ENCODE assay signal across 9 mouse cellular contexts in the genomic region with DNA sequence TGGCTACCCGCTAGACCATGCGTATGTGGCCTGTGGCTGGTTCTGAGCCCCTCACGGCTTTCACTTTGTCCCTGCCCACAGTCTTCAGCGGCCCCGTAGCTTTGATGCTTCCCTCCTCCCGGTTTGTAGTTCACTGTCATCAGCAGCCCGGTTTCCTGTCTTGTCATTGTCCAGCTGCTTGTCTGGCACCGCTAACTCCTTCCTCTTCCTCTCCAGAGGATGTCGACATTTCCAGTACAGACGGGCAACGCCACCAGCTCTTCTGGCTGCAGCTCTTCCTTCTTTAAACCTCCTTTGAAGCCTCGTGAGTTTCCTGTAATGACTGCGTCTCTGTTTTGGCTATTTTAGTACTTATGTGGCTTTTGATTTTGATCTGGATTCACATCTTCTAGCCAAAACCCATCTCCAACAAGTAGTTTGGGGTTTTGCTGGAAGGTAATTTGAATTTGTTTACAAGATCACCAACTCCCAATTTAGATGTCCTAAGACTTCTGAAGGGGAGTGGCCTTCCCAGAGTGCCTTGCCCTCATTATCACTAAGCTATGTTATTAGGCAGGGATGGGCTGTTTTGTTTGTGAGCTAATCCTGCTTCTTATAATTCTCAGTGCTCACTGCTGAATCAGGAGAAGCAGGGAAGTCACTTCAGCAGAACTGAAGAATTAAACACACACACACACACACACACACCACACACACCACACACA.
A peak's percentile ranks its signal among the peaks of the same experiment; 100 is the strongest.
DNase-seq lines count a peak whose midpoint lies in the region; ATAC-seq and TF ChIP-seq lines count a peak whose summit lies in the region.
"Had no signal": no experiment of that assay in that cellular context is flagged by ENCODE, and none has a peak within 500 bp of the region (broad histone marks: within the 10 kb centered on the region; RNA-seq: fewer than 3 reads in every experiment).

No protein-coding gene starts in this region.

- H3K4me2 ChIP-seq in intestine, embryonic 15.5 days (replicated peaks), result peak overlapping the region; percentile 38
- peak overlapping the region; percentile 65 for H3K4me2 ChIP-seq in liver, embryonic 12.5 days
- H3K4me2 ChIP-seq: limb, embryonic 12.5 days had no signal

- ATAC-seq in intestine, embryonic 15.5 days, result peak; percentile 54
- peak; percentile 86 for ATAC-seq in liver, embryonic 12.5 days

- no peaks in the 10 kb centered on the region for H3K27me3 ChIP-seq in intestine, embryonic 15.5 days (replicated peaks)
- no peaks in the 10 kb centered on the region for H3K27me3 ChIP-seq in liver, embryonic 12.5 days (replicated peaks)
- H3K27me3 ChIP-seq: limb, embryonic 12.5 days had no signal

- intact Hi-C loops in gastrocnemius, adult 2 months (cut with DNase I), result no loop called here

- no peak overlapping the region for H3K9ac ChIP-seq in intestine, embryonic 15.5 days
- peak overlapping the region; percentile 69 for H3K9ac ChIP-seq in liver, embryonic 12.5 days
- H3K9ac ChIP-seq: limb, embryonic 12.5 days had no signal

- H3K9me3 ChIP-seq in intestine, embryonic 15.5 days, result no peaks in the 10 kb centered on the region
- no peaks in the 10 kb centered on the region for H3K9me3 ChIP-seq in liver, embryonic 12.5 days (replicated peaks)
- H3K9me3 ChIP-seq: limb, embryonic 12.5 days had no signal

- H3K4me3 ChIP-seq in gastrocnemius, adult 2 months, result peak overlapping the region; percentile 50
- H3K4me3 ChIP-seq in intestine, embryonic 15.5 days (replicated peaks), result 0 out of 2 replicates have a peak overlapping the region, but pooled peaks have one; percentile 1
- peak overlapping the region; percentile 39 for H3K4me3 ChIP-seq in liver, embryonic 12.5 days
- H3K4me3 ChIP-seq: limb, embryonic 12.5 days had no signal

- no peaks in the 10 kb centered on the region for H3K36me3 ChIP-seq in intestine, embryonic 15.5 days
- no peaks in the 10 kb centered on the region for H3K36me3 ChIP-seq in liver, embryonic 12.5 days
- H3K36me3 ChIP-seq: limb, embryonic 12.5 days had no signal

- no peak for TF ChIP-seq CTCF in gastrocnemius, adult 2 months (IDR thresholded peaks at IDR 0.05)

- WGBS in intestine, embryonic 15.5 days, result 50% methylated on average over 13 of the region's 13 CpGs
- WGBS in liver, embryonic 12.5 days (ENCODE audit: insufficient replicate concordance), result 13% methylated on average over 13 of the region's 13 CpGs

- H3K27ac ChIP-seq in gastrocnemius, adult 2 months, result peak overlapping the region; percentile 77
- H3K27ac ChIP-seq in intestine, embryonic 15.5 days, result peak overlapping the region; percentile 60; the same call in 1 of the 2 replicates
- H3K27ac ChIP-seq in liver, embryonic 12.5 days, result peak overlapping the region; percentile 90
- H3K27ac ChIP-seq: limb, embryonic 12.5 days had no signal

- peak; percentile 66 for DNase-seq in gastrocnemius, adult 2 months
- DNase-seq in gastrocnemius, postnatal 10 days, result no peak
- DNase-seq in adrenal gland, adult 18-20 months (ENCODE audit: low spot score in 2 of 2), result peak; percentile 9 to 31
- peak; percentile 24 to 34 for DNase-seq in frontal cortex, postnatal 36 days (ENCODE audit: low spot score in 2 of 2)
- DNase-seq in natural killer cell, adult 2 months (ENCODE audit: low spot score in 2 of 2), result peak; percentile 54 to 63
- peak; percentile 44 to 55 for DNase-seq in thymus, postnatal 36 days

- H3K4me1 ChIP-seq in intestine, embryonic 15.5 days (replicated peaks), result peaks cover 11% of the 10 kb centered on the region
- H3K4me1 ChIP-seq in liver, embryonic 12.5 days, result peaks cover 87% of the 10 kb centered on the region
